Mouse (Mus musculus): ENCODE measurements around the gene Gpbar1. TPM values are rescaled to one million over a fixed set of nuclear protein-coding genes. Genes with fewer than 3 reads are reported as not detected.

Gpbar1 gene
- polyA plus RNA-seq, 1 experiment from 2014 or later, result not detected

GRCm38 (mm10) chr1:74248799-74249198 lies 29.6 kb upstream of the Gpbar1 start:
- Histone ChIP-seq H3K4me1 (no peaks in the 10 kb centered on the region), H3K27me3 (no peaks in the 10 kb centered on the region), H3K4me3 (no peak overlapping the region), H3K36me3 (ENCODE audit: poor library complexity, severe bottlenecking) (peaks cover 59% of the 10 kb centered on the region), H3K27ac (no peak overlapping the region), H3K9ac (no peak overlapping the region), H3K4me2 (no peak overlapping the region), H3K9me3 (replicated peaks) (no peaks in the 10 kb centered on the region)
- no peak for ATAC-seq
- 86% methylated on average over 1 of the region's 1 CpGs for WGBS

GRCm38 (mm10) chr1:74249331-74249980 lies 28.9 kb upstream of the Gpbar1 start:
- H3K36me3 ChIP-seq (ENCODE audit: poor library complexity, severe bottlenecking), result peaks cover 66% of the 10 kb centered on the region
- no peak overlapping the region for H3K4me2 ChIP-seq
- no peaks in the 10 kb centered on the region for H3K9me3 ChIP-seq (replicated peaks)
- no peak overlapping the region for H3K4me3 ChIP-seq
- 80% methylated on average over 5 of the region's 5 CpGs for WGBS
- H3K9ac ChIP-seq, result no peak overlapping the region
- H3K27me3 ChIP-seq, result no peaks in the 10 kb centered on the region
- no peak overlapping the region for H3K27ac ChIP-seq
- ATAC-seq, result no peak
- H3K4me1 ChIP-seq, result no peaks in the 10 kb centered on the region

GRCm38 (mm10) chr1:74250096-74250495 lies 28.3 kb upstream of the Gpbar1 start:
- no peak overlapping the region for H3K9ac ChIP-seq
- H3K27ac ChIP-seq, result no peak overlapping the region
- no peaks in the 10 kb centered on the region for H3K9me3 ChIP-seq (replicated peaks)
- no peak overlapping the region for H3K4me2 ChIP-seq
- peaks cover 72% of the 10 kb centered on the region for H3K36me3 ChIP-seq (ENCODE audit: poor library complexity, severe bottlenecking)
- no peaks in the 10 kb centered on the region for H3K4me1 ChIP-seq
- ATAC-seq, result no peak
- H3K27me3 ChIP-seq, result no peaks in the 10 kb centered on the region
- no peak overlapping the region for H3K4me3 ChIP-seq
- WGBS, result 93% methylated on average over 4 of the region's 4 CpGs

GRCm38 (mm10) chr1:74255704-74256345 lies 22.5 kb upstream of the Gpbar1 start:
- 93% methylated on average over 8 of the region's 8 CpGs for WGBS

GRCm38 (mm10) chr1:74256782-74257181 lies 21.6 kb upstream of the Gpbar1 start:
- H3K9ac ChIP-seq, result no peak overlapping the region
- ATAC-seq, result no peak
- no peaks in the 10 kb centered on the region for H3K27me3 ChIP-seq
- no peak overlapping the region for H3K4me2 ChIP-seq
- no peaks in the 10 kb centered on the region for H3K9me3 ChIP-seq (replicated peaks)
- H3K27ac ChIP-seq, result no peak overlapping the region
- no peaks in the 10 kb centered on the region for H3K4me1 ChIP-seq
- H3K4me3 ChIP-seq, result no peak overlapping the region
- 89% methylated on average over 4 of the region's 4 CpGs for WGBS
- H3K36me3 ChIP-seq (ENCODE audit: poor library complexity, severe bottlenecking), result peaks cover 87% of the 10 kb centered on the region

More at GRCm38 (mm10) chr1:74255704-74256345, 22.5 kb upstream of the Gpbar1 start:
- no peak overlapping the region for H3K4me3 ChIP-seq
- H3K27me3 ChIP-seq, result no peaks in the 10 kb centered on the region
- H3K4me1 ChIP-seq, result no peaks in the 10 kb centered on the region
- peaks cover 87% of the 10 kb centered on the region for H3K36me3 ChIP-seq (ENCODE audit: poor library complexity, severe bottlenecking)
- H3K9ac ChIP-seq, result no peak overlapping the region
- H3K9me3 ChIP-seq (replicated peaks), result no peaks in the 10 kb centered on the region
- ATAC-seq, result no peak
- no peak overlapping the region for H3K4me2 ChIP-seq
- H3K27ac ChIP-seq, result no peak overlapping the region

GRCm38 (mm10) chr1:74262510-74262909 lies 15.8 kb upstream of the Gpbar1 start:
- no peaks in the 10 kb centered on the region for H3K9me3 ChIP-seq (replicated peaks)
- H3K36me3 ChIP-seq (ENCODE audit: poor library complexity, severe bottlenecking), result peaks cover 90% of the 10 kb centered on the region
- 91% methylated on average over 6 of the region's 6 CpGs for whole genome bisulfite sequencing
- no peaks in the 10 kb centered on the region for H3K27me3 ChIP-seq
- H3K4me1 ChIP-seq, result no peaks in the 10 kb centered on the region
- no peak overlapping the region for H3K9ac ChIP-seq
- no peak for ATAC-seq
- H3K4me2 ChIP-seq, result no peak overlapping the region
- H3K4me3 ChIP-seq, result no peak overlapping the region
- no peak overlapping the region for H3K27ac ChIP-seq

- no peak for ATAC-seq
- 90% methylated on average over 8 of the region's 8 CpGs for WGBS
- Histone ChIP-seq H3K4me2 (no peak overlapping the region), H3K9ac (no peak overlapping the region), H3K27me3 (no peaks in the 10 kb centered on the region), H3K4me1 (no peaks in the 10 kb centered on the region), H3K36me3 (ENCODE audit: poor library complexity, severe bottlenecking) (peaks cover 54% of the 10 kb centered on the region), H3K27ac (no peak overlapping the region), H3K4me3 (no peak overlapping the region), H3K9me3 (replicated peaks) (no peaks in the 10 kb centered on the region)
These were observed 9.6 kb upstream of the Gpbar1 start for GRCm38 (mm10) chr1:74268750-74269149.

- Histone ChIP-seq H3K9ac (no peak overlapping the region), H3K4me1 (no peaks in the 10 kb centered on the region), H3K4me3 (no peak overlapping the region), H3K9me3 (replicated peaks) (no peaks in the 10 kb centered on the region), H3K4me2 (no peak overlapping the region), H3K27ac (no peak overlapping the region), H3K27me3 (no peaks in the 10 kb centered on the region), H3K36me3 (ENCODE audit: poor library complexity, severe bottlenecking) (peaks cover 25% of the 10 kb centered on the region)
- no peak for ATAC-seq
- 75% methylated on average over 4 of the region's 4 CpGs for WGBS
These were observed 6.7 kb upstream of the Gpbar1 start for GRCm38 (mm10) chr1:74271659-74272058.

- H3K27ac ChIP-seq, result no peak overlapping the region
- H3K27me3 ChIP-seq, result no peaks in the 10 kb centered on the region
- 67% methylated on average over 9 of the region's 9 CpGs for WGBS
- H3K4me1 ChIP-seq, result no peaks in the 10 kb centered on the region
- no peak for ATAC-seq
- H3K4me2 ChIP-seq, result no peak overlapping the region
- no peak overlapping the region for H3K4me3 ChIP-seq
- H3K36me3 ChIP-seq (ENCODE audit: poor library complexity, severe bottlenecking), result peaks cover 15% of the 10 kb centered on the region
- H3K9me3 ChIP-seq (replicated peaks), result no peaks in the 10 kb centered on the region
- H3K9ac ChIP-seq, result no peak overlapping the region
These were observed 3.3 kb upstream of the Gpbar1 start for GRCm38 (mm10) chr1:74275015-74275414.

- H3K27ac ChIP-seq, result no peak overlapping the region
- no peak for ATAC-seq
- H3K9ac ChIP-seq, result no peak overlapping the region
- 65% methylated on average over 6 of the region's 6 CpGs for WGBS
- no peak overlapping the region for H3K4me3 ChIP-seq
- no peaks in the 10 kb centered on the region for H3K27me3 ChIP-seq
- H3K36me3 ChIP-seq (ENCODE audit: poor library complexity, severe bottlenecking), result peaks cover 35% of the 10 kb centered on the region
- H3K4me2 ChIP-seq, result no peak overlapping the region
- no peaks in the 10 kb centered on the region for H3K9me3 ChIP-seq (replicated peaks)
- no peaks in the 10 kb centered on the region for H3K4me1 ChIP-seq
These were observed 1.3 kb upstream of the Gpbar1 start for GRCm38 (mm10) chr1:74277041-74277440.

GRCm38 (mm10) chr1:74277883-74278537 lies 340 bp upstream of the Gpbar1 start:
- Histone ChIP-seq H3K9me3 (replicated peaks) (no peaks in the 10 kb centered on the region), H3K4me3 (no peak overlapping the region), H3K4me1 (peaks cover 4% of the 10 kb centered on the region; the same call in 1 of the 2 replicates), H3K27ac (no peak overlapping the region), H3K4me2 (no peak overlapping the region), H3K27me3 (no peaks in the 10 kb centered on the region), H3K36me3 (ENCODE audit: poor library complexity, severe bottlenecking) (peaks cover 45% of the 10 kb centered on the region), H3K9ac (no peak overlapping the region)
- WGBS, result 71% methylated on average over 8 of the region's 8 CpGs
- ATAC-seq, result no peak

GRCm38 (mm10) chr1:74278988-74279387 lies 638 bp downstream of the Gpbar1 start:
- Histone ChIP-seq H3K9ac (no peak overlapping the region), H3K27ac (no peak overlapping the region), H3K9me3 (replicated peaks) (no peaks in the 10 kb centered on the region), H3K4me1 (peaks cover 14% of the 10 kb centered on the region), H3K4me3 (no peak overlapping the region), H3K36me3 (ENCODE audit: poor library complexity, severe bottlenecking) (peaks cover 48% of the 10 kb centered on the region), H3K27me3 (no peaks in the 10 kb centered on the region), H3K4me2 (no peak overlapping the region)
- ATAC-seq, result no peak
- 88% methylated on average over 11 of the region's 11 CpGs for WGBS

Data from forebrain, embryonic 13.5 days (tissue).